Mouse (Mus musculus): Measurements from ENCODE around the gene Rasgef1a.

The Rasgef1a gene

DNA sequence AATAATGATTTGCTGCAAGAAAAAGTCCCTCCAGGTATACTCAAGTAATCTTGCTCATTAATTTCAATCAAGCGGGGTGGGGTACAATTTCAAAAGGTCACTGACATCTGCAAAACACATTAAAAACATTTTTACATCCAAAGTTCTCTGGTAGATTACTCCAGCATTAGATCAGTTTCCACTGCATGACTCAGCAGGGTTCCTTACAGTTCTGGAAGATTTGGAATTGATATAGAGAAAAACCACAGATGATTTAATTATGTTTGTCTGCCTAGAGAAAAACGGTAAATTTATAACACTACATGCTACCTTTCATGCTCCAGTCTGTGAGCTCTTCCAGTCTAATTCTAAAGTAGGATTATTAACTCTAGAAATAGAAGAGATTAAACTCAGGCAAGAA lies 118.8 kb downstream of the Rasgef1a start:
- DNase-seq (ENCODE audit: low spot score in 2 of 2): no peak

DNA sequence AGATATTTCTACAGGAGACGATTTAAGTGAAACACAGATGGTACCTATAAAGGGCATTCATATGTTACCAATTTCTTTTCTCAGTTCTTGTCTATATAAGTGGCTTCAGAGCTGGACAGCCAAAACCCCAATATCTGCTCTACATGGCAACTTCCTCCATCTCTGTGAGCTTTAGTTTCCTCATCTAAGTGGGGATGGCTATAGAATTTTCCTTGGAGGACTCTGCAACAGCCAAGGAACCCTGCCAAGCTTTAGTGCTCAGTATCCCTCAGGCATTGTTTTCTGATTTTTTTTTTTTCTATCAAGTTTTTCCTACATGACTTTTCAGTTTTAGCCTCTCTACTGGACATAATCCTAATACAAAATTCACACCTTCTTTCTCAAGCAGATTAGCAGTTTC lies 123.2 kb downstream of the Rasgef1a start:
- no peak for DNase-seq (ENCODE audit: low spot score in 2 of 2)

- no peak for DNase-seq (ENCODE audit: low spot score in 2 of 2)
These were observed 125.9 kb downstream of the Rasgef1a start for GRCm38 (mm10) chr6:118137148-118137547.

DNA sequence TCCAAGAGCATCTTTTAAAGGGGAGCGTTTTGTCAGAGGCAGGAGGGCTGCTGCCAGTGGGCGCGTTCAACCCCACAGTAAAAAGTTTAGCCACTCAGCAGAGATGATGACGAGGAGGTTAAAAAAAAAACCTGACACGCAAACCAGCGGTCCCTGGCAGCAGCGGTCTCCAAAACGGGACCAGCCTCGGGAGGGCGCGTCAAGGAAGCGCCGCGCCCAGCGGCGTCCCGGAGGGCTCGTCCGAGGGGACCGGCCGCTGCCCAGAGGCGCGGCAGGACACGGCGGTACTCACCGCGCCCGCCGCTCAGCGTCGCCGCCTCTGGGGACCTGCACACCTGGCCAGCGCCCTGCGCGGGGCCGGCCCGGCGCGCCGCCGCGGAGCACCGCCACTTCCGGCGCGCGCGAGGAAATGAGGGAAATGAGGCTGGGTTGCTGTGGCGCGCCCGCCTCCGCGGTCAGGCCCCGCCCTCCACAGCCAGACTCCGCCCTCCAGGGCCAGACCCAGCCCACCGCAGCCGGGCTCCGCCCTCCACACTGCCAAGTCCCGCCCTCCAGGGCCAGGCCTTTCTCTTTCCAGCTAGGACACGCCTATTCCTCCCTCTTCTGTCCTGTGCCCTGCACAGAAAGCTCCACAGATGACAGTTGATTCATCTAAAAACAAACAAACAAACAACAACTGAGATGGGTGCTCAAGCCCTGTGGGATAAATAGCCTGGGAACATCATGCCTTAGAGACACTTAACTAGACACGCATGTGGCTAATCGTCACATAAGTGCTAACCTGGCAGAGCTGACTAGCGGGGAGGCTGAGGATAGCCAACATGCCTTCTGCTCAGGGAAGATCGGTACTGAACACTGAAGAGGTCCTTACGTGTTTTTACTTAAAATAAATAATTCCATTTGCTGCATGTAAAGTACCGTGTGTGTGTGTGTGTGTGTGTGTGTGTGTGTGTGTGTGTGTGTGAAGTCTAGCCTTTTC lies 127.8 kb downstream of the Rasgef1a start, which contains the start of gene Csgalnact2:
Gene Csgalnact2 (minus strand): TSS at position 410 of the 979 bp plus-strand sequence.
- peak; percentile 93 to 94 for DNase-seq (ENCODE audit: low spot score in 2 of 2)

GRCm38 (mm10) chr6:118140961-118141360 lies 129.7 kb downstream of the Rasgef1a start:
- no peak for DNase-seq (ENCODE audit: low spot score in 2 of 2)

Measured in right cerebral cortex, postnatal 10 days (tissue).